Mouse (Mus musculus) small intestine, adult 10 weeks (tissue): ENCODE results near the gene Tm7sf3. TPM values are rescaled to one million over a fixed set of nuclear protein-coding genes. Genes with fewer than 3 reads are reported as not detected.

Experiments
- polyA plus RNA-seq: library from polyadenylated mRNA; stranded (reverse); fragments of 350-450 nt; fragmentation: Illumina TruSeq; extraction: RNeasy Lipid Tissue Mini Kit (QIAGEN cat#74804); gene quantifications from one replicate; pipeline ENCODE4 v1.2.3, GENCODE M21; 2014; ENCODE audit warnings: low replicate concordance

Gene Tm7sf3
- 36.3 TPM for polyA plus RNA-seq

GRCm38 (mm10) chr6:146642276-146643183, at the start of gene Tm7sf3, which contains the start of gene Med21:
Tm7sf3 (minus strand) TSS chr6:146642824.
Med21 (plus strand) TSS chr6:146642547.

GRCm38 (mm10) chr6:146577310-146578109, 65.1 kb downstream of the Tm7sf3 start, which contains the start of gene Ints13:
Ints13 (minus strand) TSS chr6:146577835.

DNA sequence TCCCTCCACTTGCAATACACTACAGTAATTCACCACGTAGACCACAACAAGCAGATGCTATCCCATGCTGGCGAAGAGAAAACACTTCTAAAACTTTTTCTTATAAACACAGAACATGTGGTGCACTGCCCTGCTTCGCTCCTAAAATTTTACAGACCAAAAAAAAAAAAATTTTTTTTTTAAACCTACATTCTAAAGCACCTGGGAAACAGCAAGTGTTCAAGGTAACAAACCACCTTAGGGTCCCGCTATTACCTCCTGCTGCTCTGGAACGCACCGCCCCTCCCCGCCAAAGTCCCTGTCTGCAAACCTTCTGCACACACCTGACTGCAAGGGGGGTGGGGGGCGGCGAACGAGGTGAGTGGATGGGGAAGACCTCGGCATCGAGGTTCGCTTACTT, 65.7 kb downstream of the Tm7sf3 start, which contains the start of gene Fgfr1op2:
Fgfr1op2 (plus strand) TSS at position 301 of the 400 bp plus-strand sequence.

Other genes with a start within 250 kb of the Tm7sf3 start
- 3.3 TPM for gene Itpr2, start 140.6 kb downstream of the Tm7sf3 start, polyA plus RNA-seq
- gene Fgfr1op2, start 65.6 kb downstream of the Tm7sf3 start, polyA plus RNA-seq = 170 TPM
- gene Ints13, start 65.0 kb downstream of the Tm7sf3 start, polyA plus RNA-seq = 80.4 TPM
- 139 TPM for gene Med21, start 277 bp downstream of the Tm7sf3 start, polyA plus RNA-seq
- 14.0 TPM for gene Stk38l, start 82.2 kb upstream of the Tm7sf3 start, polyA plus RNA-seq
- gene Arntl2, start 153.2 kb upstream of the Tm7sf3 start, polyA plus RNA-seq = 0.74 TPM
- not detected for gene Smco2, start 207.3 kb upstream of the Tm7sf3 start, polyA plus RNA-seq
- 19.3 TPM for gene Ppfibp1, start 245.7 kb upstream of the Tm7sf3 start, polyA plus RNA-seq